Mouse (Mus musculus): ENCODE data around the gene Gorab.

The Gorab gene

GRCm38 (mm10) chr1:163376818-163377581 is 26.5 kb downstream of the Gorab start:
- H3K27me3 ChIP-seq (ENCODE audit: control insufficient read depth, insufficient read depth, low read length, poor library complexity, severe bottlenecking) = no peaks in the 10 kb centered on the region
- no peaks in the 10 kb centered on the region for H3K36me3 ChIP-seq (ENCODE audit: control insufficient read depth, insufficient read depth, low read length, poor library complexity, severe bottlenecking)
- no peak for DNase-seq (ENCODE audit: low read depth, low spot score)

GRCm38 (mm10) chr1:163374455-163374854 is 29.0 kb downstream of the Gorab start:
- no peaks in the 10 kb centered on the region for H3K27me3 ChIP-seq (ENCODE audit: control insufficient read depth, insufficient read depth, low read length, poor library complexity, severe bottlenecking)
- DNase-seq (ENCODE audit: low read depth, low spot score) = no peak
- no peaks in the 10 kb centered on the region for H3K36me3 ChIP-seq (ENCODE audit: control insufficient read depth, insufficient read depth, low read length, poor library complexity, severe bottlenecking)

- no peaks in the 10 kb centered on the region for H3K27me3 ChIP-seq (ENCODE audit: control insufficient read depth, insufficient read depth, low read length, poor library complexity, severe bottlenecking)
- H3K36me3 ChIP-seq (ENCODE audit: control insufficient read depth, insufficient read depth, low read length, poor library complexity, severe bottlenecking) = no peaks in the 10 kb centered on the region
- no peak for DNase-seq (ENCODE audit: low read depth, low spot score)
These were observed 41.3 kb downstream of the Gorab start for GRCm38 (mm10) chr1:163362202-163362601.

GRCm38 (mm10) chr1:163361376-163361775 is 42.1 kb downstream of the Gorab start:
- DNase-seq (ENCODE audit: low read depth, low spot score) = no peak
- H3K36me3 ChIP-seq (ENCODE audit: control insufficient read depth, insufficient read depth, low read length, poor library complexity, severe bottlenecking) = no peaks in the 10 kb centered on the region
- H3K27me3 ChIP-seq (ENCODE audit: control insufficient read depth, insufficient read depth, low read length, poor library complexity, severe bottlenecking) = no peaks in the 10 kb centered on the region

DNA sequence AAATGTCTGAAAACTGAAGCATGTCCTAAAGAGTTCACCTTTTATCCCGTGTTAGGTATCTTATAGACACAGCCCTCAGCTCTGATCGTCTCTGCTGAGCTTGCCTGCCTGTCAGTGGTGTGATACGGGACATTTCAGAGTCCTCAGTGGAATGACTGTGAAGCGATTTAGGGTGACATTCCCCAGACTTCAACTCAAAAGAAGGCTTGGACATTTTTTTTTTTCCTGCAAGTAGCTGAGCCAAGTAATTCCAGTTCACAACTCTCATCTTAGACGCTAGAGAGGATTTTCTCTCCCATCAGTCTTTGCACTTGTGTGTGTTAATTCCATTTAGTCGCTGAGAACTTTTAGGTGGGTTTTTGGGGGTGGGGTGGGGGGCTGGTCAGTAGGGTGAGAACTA is 42.7 kb downstream of the Gorab start:
- Histone ChIP-seq H3K27me3 (ENCODE audit: control insufficient read depth, insufficient read depth, low read length, poor library complexity, severe bottlenecking) (no peaks in the 10 kb centered on the region), H3K36me3 (ENCODE audit: control insufficient read depth, insufficient read depth, low read length, poor library complexity, severe bottlenecking) (no peaks in the 10 kb centered on the region)

GRCm38 (mm10) chr1:163359521-163359920 is 43.9 kb downstream of the Gorab start:
- no peaks in the 10 kb centered on the region for H3K27me3 ChIP-seq (ENCODE audit: control insufficient read depth, insufficient read depth, low read length, poor library complexity, severe bottlenecking)
- DNase-seq (ENCODE audit: low read depth, low spot score) = no peak
- H3K36me3 ChIP-seq (ENCODE audit: control insufficient read depth, insufficient read depth, low read length, poor library complexity, severe bottlenecking) = no peaks in the 10 kb centered on the region

More for the DNA sequence above, 42.7 kb downstream of the Gorab start:
- DNase-seq (ENCODE audit: low read depth, low spot score) = no peak

- DNase-seq (ENCODE audit: low read depth, low spot score) = no peak
- H3K36me3 ChIP-seq (ENCODE audit: control insufficient read depth, insufficient read depth, low read length, poor library complexity, severe bottlenecking) = no peaks in the 10 kb centered on the region
- H3K27me3 ChIP-seq (ENCODE audit: control insufficient read depth, insufficient read depth, low read length, poor library complexity, severe bottlenecking) = no peaks in the 10 kb centered on the region
These were observed 45.3 kb downstream of the Gorab start for GRCm38 (mm10) chr1:163358165-163358564.

DNA sequence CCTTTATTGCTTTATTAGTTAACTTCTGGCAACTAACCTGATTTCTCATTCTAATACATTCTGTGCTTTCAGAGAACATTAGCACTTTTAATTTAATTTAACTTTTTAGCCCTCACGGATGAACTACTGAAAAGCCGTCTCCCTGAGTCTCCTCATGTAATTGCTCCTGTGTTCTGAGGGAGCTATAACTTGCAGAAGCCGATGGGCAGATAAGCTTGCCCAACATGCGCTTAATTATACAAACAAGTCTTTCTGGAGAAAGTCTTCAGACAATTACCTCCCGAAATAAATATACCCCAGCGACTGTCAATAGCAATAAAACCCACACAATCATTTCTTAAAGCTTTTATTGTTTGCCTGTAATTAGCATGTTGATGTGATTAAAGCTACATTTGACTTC is 45.7 kb downstream of the Gorab start:
- Histone ChIP-seq H3K36me3 (ENCODE audit: control insufficient read depth, insufficient read depth, low read length, poor library complexity, severe bottlenecking) (no peaks in the 10 kb centered on the region), H3K27me3 (ENCODE audit: control insufficient read depth, insufficient read depth, low read length, poor library complexity, severe bottlenecking) (no peaks in the 10 kb centered on the region)
- no peak for DNase-seq (ENCODE audit: low read depth, low spot score)

GRCm38 (mm10) chr1:163356167-163356566 is 47.3 kb downstream of the Gorab start:
- no peak for DNase-seq (ENCODE audit: low read depth, low spot score)
- Histone ChIP-seq H3K27me3 (ENCODE audit: control insufficient read depth, insufficient read depth, low read length, poor library complexity, severe bottlenecking) (no peaks in the 10 kb centered on the region), H3K36me3 (ENCODE audit: control insufficient read depth, insufficient read depth, low read length, poor library complexity, severe bottlenecking) (no peaks in the 10 kb centered on the region)

DNA sequence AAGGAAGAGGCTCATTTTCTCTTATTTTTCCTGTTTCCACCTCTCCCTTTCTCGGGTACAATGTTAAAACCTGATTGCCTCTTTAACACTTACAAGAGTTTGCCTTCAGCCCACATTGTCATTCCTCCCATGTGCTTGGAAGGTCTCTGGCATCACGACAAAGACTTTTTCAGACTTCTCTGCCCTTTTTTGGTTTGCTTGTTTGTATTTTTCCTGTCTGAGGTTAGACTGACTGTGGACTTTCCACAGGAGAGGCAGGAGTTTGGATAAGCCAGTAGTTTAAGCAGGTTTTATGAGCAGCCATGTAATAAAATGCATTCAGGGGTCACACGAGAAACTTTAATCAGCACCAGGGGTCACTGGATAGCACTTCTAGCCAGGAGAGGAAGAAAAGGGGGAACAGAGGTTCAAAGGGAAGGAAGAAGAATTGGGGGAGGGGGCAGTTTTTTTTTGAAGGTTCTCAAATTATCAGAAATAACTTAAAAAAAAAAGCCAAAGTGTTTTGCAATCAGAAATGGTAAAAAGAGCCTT is 47.8 kb downstream of the Gorab start:
- DNase-seq (ENCODE audit: low read depth, low spot score) = no peak
- Histone ChIP-seq H3K36me3 (ENCODE audit: control insufficient read depth, insufficient read depth, low read length, poor library complexity, severe bottlenecking) (no peaks in the 10 kb centered on the region), H3K27me3 (ENCODE audit: control insufficient read depth, insufficient read depth, low read length, poor library complexity, severe bottlenecking) (no peaks in the 10 kb centered on the region)

DNA sequence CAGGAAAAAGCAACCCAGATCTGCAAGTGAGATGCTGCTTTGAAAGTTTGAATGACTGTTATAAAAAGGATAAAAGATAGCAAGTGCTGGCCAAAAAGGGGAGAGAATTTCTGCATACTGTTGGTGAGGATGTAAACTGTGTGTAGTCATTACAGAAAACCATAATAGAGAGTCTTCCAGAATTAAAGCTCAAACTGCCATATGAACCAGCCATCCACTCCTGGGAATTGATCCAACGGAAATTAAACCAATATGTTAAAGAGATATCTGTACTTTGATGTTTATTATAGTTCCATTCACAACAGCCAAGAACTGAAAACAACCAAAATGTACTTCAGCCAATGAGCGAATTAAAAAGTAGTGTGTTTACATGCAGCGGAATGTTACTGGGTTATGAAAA is 52.5 kb downstream of the Gorab start:
- DNase-seq (ENCODE audit: low read depth, low spot score) = no peak
- Histone ChIP-seq H3K27me3 (ENCODE audit: control insufficient read depth, insufficient read depth, low read length, poor library complexity, severe bottlenecking) (no peaks in the 10 kb centered on the region), H3K36me3 (ENCODE audit: control insufficient read depth, insufficient read depth, low read length, poor library complexity, severe bottlenecking) (no peaks in the 10 kb centered on the region)

DNA sequence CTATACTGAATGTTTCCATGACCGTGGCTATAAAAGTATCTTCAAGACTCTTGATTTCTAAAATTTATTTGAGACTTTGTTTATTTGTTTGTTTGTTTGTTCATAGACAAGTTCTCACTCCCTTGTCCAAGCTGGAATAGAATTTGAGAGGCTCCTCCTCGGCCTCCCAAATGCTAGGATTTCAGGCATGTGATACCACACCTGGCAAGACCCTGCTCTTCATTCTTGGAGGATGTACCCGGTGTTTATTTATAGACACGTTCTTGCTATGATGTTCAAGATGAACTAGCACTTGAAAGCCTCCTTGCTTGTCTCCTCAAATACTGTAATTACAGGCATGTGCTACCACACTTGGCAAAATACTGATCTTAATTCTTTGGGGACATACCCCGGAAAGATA is 57.9 kb downstream of the Gorab start:
- Histone ChIP-seq H3K36me3 (ENCODE audit: control insufficient read depth, insufficient read depth, low read length, poor library complexity, severe bottlenecking) (no peaks in the 10 kb centered on the region), H3K27me3 (ENCODE audit: control insufficient read depth, insufficient read depth, low read length, poor library complexity, severe bottlenecking) (no peaks in the 10 kb centered on the region)
- DNase-seq (ENCODE audit: low read depth, low spot score) = no peak

GRCm38 (mm10) chr1:163344931-163345330 is 58.5 kb downstream of the Gorab start:
- H3K27me3 ChIP-seq (ENCODE audit: control insufficient read depth, insufficient read depth, low read length, poor library complexity, severe bottlenecking) = no peaks in the 10 kb centered on the region
- no peak for DNase-seq (ENCODE audit: low read depth, low spot score)
- no peaks in the 10 kb centered on the region for H3K36me3 ChIP-seq (ENCODE audit: control insufficient read depth, insufficient read depth, low read length, poor library complexity, severe bottlenecking)

DNA sequence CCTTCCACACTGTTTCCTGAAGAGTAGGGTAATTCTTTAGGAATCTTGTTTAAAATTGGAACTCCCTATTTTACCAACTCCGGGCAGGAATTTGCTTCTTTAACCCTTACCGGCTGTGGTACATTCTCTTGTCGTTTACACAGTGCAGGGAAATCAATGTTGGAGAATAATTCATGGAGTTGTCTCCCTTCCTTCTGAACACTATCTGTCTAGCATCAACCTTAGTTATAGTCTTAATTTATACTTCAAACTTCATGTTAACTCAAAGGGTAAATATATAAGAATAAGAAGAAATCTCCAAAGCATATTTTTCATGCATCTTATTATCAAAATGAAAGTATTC is 64.3 kb downstream of the Gorab start:
- no peaks in the 10 kb centered on the region for H3K27me3 ChIP-seq (ENCODE audit: control insufficient read depth, insufficient read depth, low read length, poor library complexity, severe bottlenecking)
- no peak for DNase-seq (ENCODE audit: low read depth, low spot score)
- H3K36me3 ChIP-seq (ENCODE audit: control insufficient read depth, insufficient read depth, low read length, poor library complexity, severe bottlenecking) = no peaks in the 10 kb centered on the region

- no peak for DNase-seq (ENCODE audit: low read depth, low spot score)
- Histone ChIP-seq H3K36me3 (ENCODE audit: control insufficient read depth, insufficient read depth, low read length, poor library complexity, severe bottlenecking) (no peaks in the 10 kb centered on the region), H3K27me3 (ENCODE audit: control insufficient read depth, insufficient read depth, low read length, poor library complexity, severe bottlenecking) (no peaks in the 10 kb centered on the region)
These were observed 64.8 kb downstream of the Gorab start for GRCm38 (mm10) chr1:163338525-163339218.
